Mouse (Mus musculus): ENCODE measurements around the gene Cast.

Cast gene

GRCm38 (mm10) chr13:74695497-74696193 lies 113.0 kb downstream of the Cast start:
- no peak for DNase-seq
